19 mouse cellular contexts compared by ENCODE assay signal in genomic region chr1:75834361-75834760, GRCm38 (mm10).
DNase-seq lines count a peak whose midpoint lies in the region; ATAC-seq and TF ChIP-seq lines count a peak whose summit lies in the region.
"Had no signal": no experiment of that assay in that cellular context is flagged by ENCODE, and none has a peak within 500 bp of the region (broad histone marks: within the 10 kb centered on the region; RNA-seq: fewer than 3 reads in every experiment).

No protein-coding gene starts in this region.

- no peak overlapping the region for H3K4me3 ChIP-seq in midbrain, embryonic 11.5 days (ENCODE audit: low read depth, low read length)
- H3K4me3 ChIP-seq in midbrain, embryonic 14.5 days (replicated peaks; ENCODE audit: low read depth, low read length): no peak overlapping the region
- H3K4me3 ChIP-seq in limb, embryonic 10.5 days: no peak overlapping the region
- no peak overlapping the region for H3K4me3 ChIP-seq in limb, embryonic 12.5 days (replicated peaks)
- no peak overlapping the region for H3K4me3 ChIP-seq in liver, postnatal 0 days (ENCODE audit: low read depth, low read length)
- H3K4me3 ChIP-seq: embryonic facial prominence, embryonic 12.5 days; forebrain, embryonic 13.5 days; forebrain, embryonic 15.5 days had no signal

- H3K27me3 ChIP-seq in midbrain, embryonic 11.5 days (ENCODE audit: control insufficient read depth, insufficient read depth, low read length): peaks cover 10% of the 10 kb centered on the region
- no peaks in the 10 kb centered on the region; the same call in 1 of the 2 replicates for H3K27me3 ChIP-seq in midbrain, embryonic 14.5 days (ENCODE audit: control insufficient read depth, insufficient read depth, low read length)
- no peaks in the 10 kb centered on the region for H3K27me3 ChIP-seq in limb, embryonic 10.5 days (ENCODE audit: low read depth, poor library complexity, severe bottlenecking)
- no peaks in the 10 kb centered on the region for H3K27me3 ChIP-seq in limb, embryonic 12.5 days
- H3K27me3 ChIP-seq in liver, postnatal 0 days (ENCODE audit: insufficient read depth, low read length): no peaks in the 10 kb centered on the region
- H3K27me3 ChIP-seq: embryonic facial prominence, embryonic 12.5 days; forebrain, embryonic 13.5 days; forebrain, embryonic 15.5 days had no signal

- H3K4me2 ChIP-seq in midbrain, embryonic 11.5 days: no peak overlapping the region
- H3K4me2 ChIP-seq in midbrain, embryonic 14.5 days (ENCODE audit: low read length): no peak overlapping the region
- no peak overlapping the region for H3K4me2 ChIP-seq in limb, embryonic 12.5 days
- no peak overlapping the region for H3K4me2 ChIP-seq in liver, postnatal 0 days (ENCODE audit: low read depth, low read length)
- H3K4me2 ChIP-seq: forebrain, embryonic 13.5 days; forebrain, embryonic 15.5 days had no signal

- H3K36me3 ChIP-seq in midbrain, embryonic 11.5 days (ENCODE audit: control insufficient read depth, insufficient read depth, low read length): no peaks in the 10 kb centered on the region
- H3K36me3 ChIP-seq in midbrain, embryonic 14.5 days (ENCODE audit: control insufficient read depth, insufficient read depth, low read length): no peaks in the 10 kb centered on the region
- no peaks in the 10 kb centered on the region for H3K36me3 ChIP-seq in limb, embryonic 10.5 days
- no peaks in the 10 kb centered on the region for H3K36me3 ChIP-seq in limb, embryonic 12.5 days
- no peaks in the 10 kb centered on the region for H3K36me3 ChIP-seq in liver, postnatal 0 days (replicated peaks; ENCODE audit: insufficient read depth, low read length)
- H3K36me3 ChIP-seq: embryonic facial prominence, embryonic 12.5 days; forebrain, embryonic 15.5 days had no signal

- WGBS in midbrain, embryonic 11.5 days: 79% methylated on average over 3 of the region's 3 CpGs
- 86% methylated on average over 3 of the region's 3 CpGs for WGBS in midbrain, embryonic 14.5 days
- 50% methylated on average over 3 of the region's 3 CpGs for WGBS in limb, embryonic 10.5 days
- WGBS in limb, embryonic 12.5 days: 16% methylated on average over 3 of the region's 3 CpGs
- WGBS in liver, postnatal 0 days (ENCODE audit: insufficient replicate concordance): 67% methylated on average over 3 of the region's 3 CpGs

- DNase-seq in midbrain, embryonic 11.5 days (ENCODE audit: low spot score, missing footprints): peak; percentile 76
- DNase-seq in midbrain, embryonic 14.5 days: no peak
- no peak for DNase-seq in limb, embryonic 10.5 days (ENCODE audit: low spot score)
- DNase-seq in liver, postnatal 0 days: no peak
- no peak for DNase-seq in ovary, postnatal 36 days (ENCODE audit: low spot score)
- DNase-seq: adrenal gland, adult 2 months; adrenal gland, postnatal 10 days; adrenal gland, postnatal 25 days; cerebellum, adult 11 months; cerebellum, adult 18-20 months; cerebellum, adult 8-10 months; cerebellum, adult 9-11 months; cerebellum, postnatal 14 days; cerebellum, postnatal 36 days; embryo, embryonic 11 days had no signal

- H3K27ac ChIP-seq in midbrain, embryonic 11.5 days (ENCODE audit: low read depth, low read length): no peak overlapping the region
- H3K27ac ChIP-seq in midbrain, embryonic 14.5 days (replicated peaks; ENCODE audit: low read depth, low read length): no peak overlapping the region
- peak overlapping the region; percentile 87 for H3K27ac ChIP-seq in limb, embryonic 10.5 days
- peak overlapping the region; percentile 69; the same call in 1 of the 2 replicates for H3K27ac ChIP-seq in limb, embryonic 12.5 days
- no peak overlapping the region for H3K27ac ChIP-seq in liver, postnatal 0 days (ENCODE audit: low read depth)
- H3K27ac ChIP-seq: forebrain, embryonic 13.5 days; forebrain, embryonic 15.5 days had no signal

- no peak for TF ChIP-seq CTCF in liver, postnatal 0 days (IDR thresholded peaks at IDR 0.05; ENCODE audit: low read depth)

- H3K4me1 ChIP-seq in midbrain, embryonic 11.5 days (ENCODE audit: control insufficient read depth, insufficient read depth, low read length): no peaks in the 10 kb centered on the region
- no peaks in the 10 kb centered on the region for H3K4me1 ChIP-seq in midbrain, embryonic 14.5 days (ENCODE audit: control insufficient read depth, insufficient read depth, low read length)
- peaks cover 30% of the 10 kb centered on the region for H3K4me1 ChIP-seq in limb, embryonic 10.5 days
- H3K4me1 ChIP-seq in limb, embryonic 12.5 days (replicated peaks): peaks cover 34% of the 10 kb centered on the region
- no peaks in the 10 kb centered on the region for H3K4me1 ChIP-seq in liver, postnatal 0 days (ENCODE audit: insufficient read depth)
- H3K4me1 ChIP-seq: forebrain, embryonic 15.5 days had no signal

- TF ChIP-seq EP300 in liver, postnatal 0 days (IDR thresholded peaks at IDR 0.05; ENCODE audit: low read depth): no peak

- no peaks in the 10 kb centered on the region for H3K9me3 ChIP-seq in midbrain, embryonic 11.5 days (ENCODE audit: control insufficient read depth, low read length)
- no peaks in the 10 kb centered on the region for H3K9me3 ChIP-seq in midbrain, embryonic 14.5 days (ENCODE audit: control insufficient read depth, low read length)
- no peaks in the 10 kb centered on the region for H3K9me3 ChIP-seq in limb, embryonic 10.5 days (replicated peaks)
- no peaks in the 10 kb centered on the region for H3K9me3 ChIP-seq in limb, embryonic 12.5 days
- H3K9me3 ChIP-seq in liver, postnatal 0 days (ENCODE audit: low read length): no peaks in the 10 kb centered on the region
- H3K9me3 ChIP-seq: embryonic facial prominence, embryonic 12.5 days; forebrain, embryonic 13.5 days; forebrain, embryonic 15.5 days had no signal

- ATAC-seq in midbrain, embryonic 11.5 days (ENCODE audit: low FRiP score): no peak
- no peak for ATAC-seq in midbrain, embryonic 14.5 days (ENCODE audit: low FRiP score, low TSS enrichment)
- ATAC-seq in limb, embryonic 12.5 days (ENCODE audit: insufficient number of reproducible peaks, insufficient read depth, low FRiP score, low TSS enrichment, low read depth): no peak
- ATAC-seq in liver, postnatal 0 days: no peak
- ATAC-seq: forebrain, embryonic 13.5 days; forebrain, embryonic 15.5 days had no signal

- no peak overlapping the region for H3K9ac ChIP-seq in midbrain, embryonic 11.5 days (ENCODE audit: low read length)
- H3K9ac ChIP-seq in midbrain, embryonic 14.5 days (replicated peaks; ENCODE audit: low read length): no peak overlapping the region
- H3K9ac ChIP-seq in limb, embryonic 12.5 days (replicated peaks): no peak overlapping the region
- no peak overlapping the region for H3K9ac ChIP-seq in liver, postnatal 0 days (replicated peaks)
- H3K9ac ChIP-seq: embryonic facial prominence, embryonic 12.5 days; forebrain, embryonic 13.5 days; forebrain, embryonic 15.5 days had no signal

Comparison
In these comparisons a context has a peak if more than half of its experiments do, and no peak if none do; other contexts are left out.
1. H3K27ac ChIP-seq: peak in limb, embryonic 10.5 days (single experiment) and limb, embryonic 12.5 days (single experiment); none in midbrain, embryonic 11.5 days (single experiment), midbrain, embryonic 14.5 days (single experiment) and liver, postnatal 0 days (single experiment).